Mouse (Mus musculus): ENCODE data around the gene Mtcl1.

GRCm38 (mm10) chr17:66345680-66346079 is 103.9 kb downstream of the Mtcl1 start:
- TF ChIP-seq CTCF (IDR thresholded peaks at IDR 0.05; ENCODE audit: low read depth): no peak
- no peak for TF ChIP-seq EP300 (IDR thresholded peaks at IDR 0.05; ENCODE audit: low read depth)

Measured in heart, postnatal 0 days (tissue).